Mouse (Mus musculus) CH12.LX (cell line): ENCODE measurements around the gene Retnlg.

Source experiments
- BHLHE40 ChIP-seq: IDR thresholded peaks from 2 replicates; pipeline ENCODE4 v1.6.1; 2011; ENCODE audit warnings: mild to moderate bottlenecking, low read depth, low read length, improper control_type of control experiment
- CTCF ChIP-seq, 2 experiments: IDR thresholded peaks in 1 of 2; conservative IDR thresholded peaks in 1 of 2; 2 replicates each; pipeline ENCODE4 v1.5.1; 2011 to 2012; ENCODE audit warnings: low read depth in 2 of 2, low read length in 2 of 2, improper control_type of control experiment in 1 of 2, inconsistent platforms in 1 of 2, mild to moderate bottlenecking in 1 of 2, moderate library complexity in 1 of 2
- JUND ChIP-seq: conservative IDR thresholded peaks from 2 replicates; pipeline ENCODE4 v1.6.1; 2011; ENCODE audit warnings: low read depth, low read length, improper control_type of control experiment
- MAX ChIP-seq: IDR thresholded peaks from 2 replicates; pipeline ENCODE4 v1.6.1; 2011; ENCODE audit warnings: low read length, improper control_type of control experiment
- POLR2A ChIP-seq: IDR thresholded peaks from 2 replicates; pipeline ENCODE4 v1.6.1; 2011; ENCODE audit warnings: low read depth, mild to moderate bottlenecking, improper control_type of control experiment, low read length

- no peak for TF ChIP-seq CTCF (conservative IDR thresholded peaks at IDR 0.05 in 1 of 2, IDR thresholded peaks at IDR 0.05 in 1 of 2; ENCODE audit: low read depth in 2 of 2, low read length in 2 of 2)
- no peak for TF ChIP-seq MAX
- TF ChIP-seq POLR2A = no peak
- TF ChIP-seq BHLHE40 = no peak
- TF ChIP-seq JUND = no peak
Measured at GRCm38 (mm10) chr16:48826474-48826873, 45.9 kb upstream of the Retnlg start.
